Mouse (Mus musculus) hindbrain, embryonic 13.5 days (tissue): Measurements from ENCODE around the gene Sncb. TPM values are rescaled to one million over a fixed set of nuclear protein-coding genes. Genes with fewer than 3 reads are reported as not detected.
"Not testable (repeated sequence)": the region's sequence is repeated elsewhere in the genome, so short reads cannot be mapped to it uniquely, and the experiment has no call there.

ENCODE experiments used
- ATAC-seq: fragments of 200-750 bp; cut with Nextera tagmentation; 2 replicates; pipeline ENCODE4 v1.8.0; 2017; ENCODE audit warnings: moderate TSS enrichment; ENCODE audit not compliant: low FRiP score
- H3K27ac ChIP-seq: fragments of 300-500 bp; sonication (generic); 2 replicates; pipeline ENCODE4 v1.5.1; 2015; ENCODE audit warnings: inconsistent platforms, mild to moderate bottlenecking, moderate library complexity
- H3K27me3 ChIP-seq: fragments of 300-500 bp; sonication (generic); 2 replicates; pipeline ENCODE4 v1.6.1; 2015; ENCODE audit warnings: mild to moderate bottlenecking, inconsistent platforms
- H3K36me3 ChIP-seq: fragments of 300-500 bp; sonication (generic); 2 replicates; pipeline ENCODE4 v1.6.1; 2015; ENCODE audit warnings: mild to moderate bottlenecking, inconsistent platforms
- H3K4me1 ChIP-seq: fragments of 300-500 bp; sonication (generic); replicated peaks from 2 replicates; pipeline ENCODE4 v1.6.1; 2015; ENCODE audit warnings: inconsistent platforms
- H3K4me2 ChIP-seq: fragments of 300-500 bp; sonication (generic); 2 replicates; pipeline ENCODE4 v1.6.1; 2015; ENCODE audit warnings: inconsistent platforms, mild to moderate bottlenecking, moderate library complexity
- H3K4me3 ChIP-seq: fragments of 300-500 bp; sonication (generic); 2 replicates; pipeline ENCODE4 v1.5.1; 2015; ENCODE audit warnings: mild to moderate bottlenecking, inconsistent platforms
- H3K9ac ChIP-seq: fragments of 300-500 bp; sonication (generic); 2 replicates; pipeline ENCODE4 v1.6.1; 2015; ENCODE audit warnings: mild to moderate bottlenecking, inconsistent platforms
- H3K9me3 ChIP-seq: fragments of 300-500 bp; sonication (generic); 2 replicates; pipeline ENCODE4 v1.6.1; 2016; ENCODE audit warnings: inconsistent platforms
- WGBS: fragments of 180-500 bp; shearing (Covaris S2); methylation state at CpG from one replicate; pipeline ENCODE4 v1.1.7; 2015; 5-methylcytosine and 5-hydroxymethylcytosine counted together
- polyA plus RNA-seq: library from polyadenylated mRNA; unstranded; fragments of >200 nt; fragmentation: Nextera tagmentation; extraction: Ambion mirVana; gene quantifications from 2 replicates; pipeline ENCODE4 v1.2.1, GENCODE M21; 2015

Sncb gene
- polyA plus RNA-seq, 1 experiment from 2014 or later: 18.7 TPM

GRCm38 (mm10) chr13:54794843-54795242 is 28.4 kb upstream of the Sncb start:
- WGBS: 47% methylated on average over 5 of the region's 5 CpGs
- no peak overlapping the region for H3K27ac ChIP-seq
- H3K4me2 ChIP-seq: no peak overlapping the region
- no peak overlapping the region for H3K9ac ChIP-seq
- H3K36me3 ChIP-seq: 0 out of 2 replicates have a peak, but pooled peaks cover 5% of the 10 kb centered on the region
- H3K4me1 ChIP-seq: peaks cover 8% of the 10 kb centered on the region
- no peak for ATAC-seq
- H3K4me3 ChIP-seq: no peak overlapping the region
- H3K9me3 ChIP-seq: no peaks in the 10 kb centered on the region
- peaks cover 66% of the 10 kb centered on the region for H3K27me3 ChIP-seq

GRCm38 (mm10) chr13:54794002-54794577 is 27.7 kb upstream of the Sncb start:
- 77% methylated on average over 16 of the region's 16 CpGs for WGBS
- no peak for ATAC-seq
- Histone ChIP-seq H3K4me2 (no peak overlapping the region), H3K4me1 (peaks cover 16% of the 10 kb centered on the region), H3K4me3 (no peak overlapping the region), H3K36me3 (0 out of 2 replicates have a peak, but pooled peaks cover 5% of the 10 kb centered on the region), H3K9me3 (no peaks in the 10 kb centered on the region), H3K27me3 (peaks cover 66% of the 10 kb centered on the region), H3K9ac (no peak overlapping the region; the same call in 1 of the 2 replicates), H3K27ac (no peak overlapping the region)

GRCm38 (mm10) chr13:54792259-54793230 is 26.1 kb upstream of the Sncb start:
- no peak for ATAC-seq
- H3K9me3 ChIP-seq: no peaks in the 10 kb centered on the region
- 24% methylated on average over 21 of the region's 21 CpGs for WGBS
- no peak overlapping the region for H3K4me3 ChIP-seq
- H3K4me2 ChIP-seq: no peak overlapping the region
- H3K36me3 ChIP-seq: 0 out of 2 replicates have a peak, but pooled peaks cover 5% of the 10 kb centered on the region
- peaks cover 55% of the 10 kb centered on the region for H3K27me3 ChIP-seq
- H3K27ac ChIP-seq: no peak overlapping the region
- peaks cover 18% of the 10 kb centered on the region for H3K4me1 ChIP-seq
- no peak overlapping the region for H3K9ac ChIP-seq

- Histone ChIP-seq H3K4me3 (peak overlapping the region; percentile 59), H3K4me2 (peak overlapping the region; percentile 94), H3K4me1 (peaks cover 18% of the 10 kb centered on the region), H3K9ac (peak overlapping the region; percentile 75), H3K27ac (peak overlapping the region; percentile 40; the same call in 1 of the 2 replicates), H3K27me3 (peaks cover 53% of the 10 kb centered on the region), H3K36me3 (0 out of 2 replicates have a peak, but pooled peaks cover 5% of the 10 kb centered on the region), H3K9me3 (no peaks in the 10 kb centered on the region)
- ATAC-seq: peak; percentile 41
- WGBS: 1% methylated on average over 38 of the region's 38 CpGs
These were observed 23.4 kb upstream of the Sncb start for GRCm38 (mm10) chr13:54789561-54790397.

GRCm38 (mm10) chr13:54788740-54789560 is 22.6 kb upstream of the Sncb start, which contains the start of gene Tspan17:
Gene Tspan17, plus strand, starts transcription at chr13:54789377.
- Histone ChIP-seq H3K27me3 (peaks cover 51% of the 10 kb centered on the region), H3K27ac (peak within 1 kb of the TSS; percentile 40; the same call in 1 of the 2 replicates), H3K4me1 (peaks cover 18% of the 10 kb centered on the region), H3K4me2 (peak within 1 kb of the TSS; percentile 94), H3K9me3 (no peaks in the 10 kb centered on the region), H3K4me3 (peak within 1 kb of the TSS; percentile 59), H3K36me3 (0 out of 2 replicates have a peak, but pooled peaks cover 5% of the 10 kb centered on the region), H3K9ac (peak within 1 kb of the TSS; percentile 75)
- ATAC-seq: peak; percentile 78
- WGBS: 2% methylated on average over 49 of the region's 49 CpGs

- not testable (repeated sequence) for H3K36me3 ChIP-seq, H3K4me2 ChIP-seq, H3K9me3 ChIP-seq, H3K9ac ChIP-seq, ATAC-seq, H3K27ac ChIP-seq, H3K4me3 ChIP-seq
- 63% methylated on average over 2 of the region's 2 CpGs for whole genome bisulfite sequencing
- Histone ChIP-seq H3K4me1 (peaks cover 18% of the 10 kb centered on the region), H3K27me3 (peaks cover 43% of the 10 kb centered on the region)
These were observed 21.2 kb upstream of the Sncb start for GRCm38 (mm10) chr13:54787591-54787990.

GRCm38 (mm10) chr13:54783698-54784097 is 17.3 kb upstream of the Sncb start, which contains the start of gene Eif4e1b:
Gene Eif4e1b, plus strand, starts transcription at chr13:54783998.
- Histone ChIP-seq H3K4me3 (no peak within 1 kb of the TSS), H3K9ac (no peak within 1 kb of the TSS), H3K27me3 (peaks cover 18% of the 10 kb centered on the region; the same call in 1 of the 2 replicates), H3K4me1 (0 out of 2 replicates have a peak, but pooled peaks cover 6% of the 10 kb centered on the region), H3K27ac (no peak within 1 kb of the TSS), H3K9me3 (no peaks in the 10 kb centered on the region), H3K36me3 (no peaks in the 10 kb centered on the region), H3K4me2 (no peak within 1 kb of the TSS)
- no peak for ATAC-seq
- 85% methylated on average over 4 of the region's 4 CpGs for whole genome bisulfite sequencing

- H3K36me3 ChIP-seq: no peaks in the 10 kb centered on the region
- ATAC-seq: no peak
- WGBS: 33% methylated on average over 2 of the region's 2 CpGs
These were observed 16.8 kb upstream of the Sncb start for GRCm38 (mm10) chr13:54783235-54783634.

GRCm38 (mm10) chr13:54781086-54781485 is 14.7 kb upstream of the Sncb start:
- WGBS: 88% methylated on average over 3 of the region's 3 CpGs
- peak overlapping the region; percentile 50; the same call in 1 of the 2 replicates for H3K27ac ChIP-seq

More at GRCm38 (mm10) chr13:54783235-54783634, 16.8 kb upstream of the Sncb start:
- no peak overlapping the region for H3K27ac ChIP-seq
- 0 out of 2 replicates have a peak, but pooled peaks cover 6% of the 10 kb centered on the region for H3K4me1 ChIP-seq
- H3K9ac ChIP-seq: no peak overlapping the region
- H3K27me3 ChIP-seq: peaks cover 18% of the 10 kb centered on the region; the same call in 1 of the 2 replicates
- no peaks in the 10 kb centered on the region for H3K9me3 ChIP-seq
- no peak overlapping the region for H3K4me3 ChIP-seq
- H3K4me2 ChIP-seq: no peak overlapping the region

GRCm38 (mm10) chr13:54780592-54780991 is 14.2 kb upstream of the Sncb start:
- Histone ChIP-seq H3K36me3 (no peaks in the 10 kb centered on the region), H3K27me3 (0 out of 2 replicates have a peak, but pooled peaks cover 8% of the 10 kb centered on the region), H3K27ac (peak overlapping the region; percentile 50; the same call in 1 of the 2 replicates), H3K4me2 (no peak overlapping the region), H3K9ac (no peak overlapping the region), H3K4me3 (no peak overlapping the region), H3K4me1 (0 out of 2 replicates have a peak, but pooled peaks cover 6% of the 10 kb centered on the region), H3K9me3 (no peaks in the 10 kb centered on the region)
- WGBS: 81% methylated on average over 3 of the region's 3 CpGs
- ATAC-seq: no peak

More at GRCm38 (mm10) chr13:54781086-54781485, 14.7 kb upstream of the Sncb start:
- 0 out of 2 replicates have a peak, but pooled peaks cover 6% of the 10 kb centered on the region for H3K4me1 ChIP-seq
- H3K9me3 ChIP-seq: no peaks in the 10 kb centered on the region
- H3K36me3 ChIP-seq: no peaks in the 10 kb centered on the region
- ATAC-seq: no peak
- no peak overlapping the region for H3K4me2 ChIP-seq
- no peak overlapping the region for H3K4me3 ChIP-seq
- H3K9ac ChIP-seq: no peak overlapping the region
- peaks cover 8% of the 10 kb centered on the region; the same call in 1 of the 2 replicates for H3K27me3 ChIP-seq
